Mouse (Mus musculus) urinary bladder, postnatal 4 days (tissue): ENCODE data around the gene Alox12.

ENCODE experiments used
- DNase-seq, 2 experiments: peaks; one replicate each; pipeline ENCODE4 v3.0.0; 2021 to 2022; ENCODE audit warnings: low spot score in 2 of 2

The Alox12 gene

GRCm38 (mm10) chr11:70193354-70194285, 61.5 kb downstream of the Alox12 start:
- DNase-seq = no peak

GRCm38 (mm10) chr11:70192157-70192556, 63.0 kb downstream of the Alox12 start:
- no peak for DNase-seq
